Mouse (Mus musculus) retina, postnatal 1 day (tissue): ENCODE results near the gene Cyp2c65.

ENCODE experiments used
- DNase-seq: peaks from one replicate; pipeline ENCODE4 v3.0.0-alpha.2; 2012

Cyp2c65 gene

DNA sequence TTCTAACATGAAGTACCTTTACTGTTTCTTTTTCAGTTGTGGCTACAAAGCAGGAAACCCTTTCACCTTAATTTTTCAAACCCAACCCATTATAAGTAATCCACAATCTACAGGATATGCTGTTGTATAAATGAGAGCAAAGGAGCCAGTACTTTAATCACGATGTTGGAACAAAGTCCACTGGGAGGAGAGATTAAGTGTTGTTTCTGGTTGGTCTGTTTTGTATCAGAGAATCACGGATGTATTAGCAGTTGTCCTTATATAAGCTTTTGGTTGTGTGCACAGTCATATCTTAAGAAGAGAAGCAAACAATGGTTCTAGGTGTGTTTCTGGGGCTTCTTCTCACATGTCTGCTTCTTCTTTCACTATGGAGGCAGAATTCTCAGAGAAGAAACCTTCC is at the start of gene Cyp2c65:
TSS of gene Cyp2c65 (plus strand) at position 297 of the 400 bp plus-strand sequence.
- DNase-seq: no peak

DNA sequence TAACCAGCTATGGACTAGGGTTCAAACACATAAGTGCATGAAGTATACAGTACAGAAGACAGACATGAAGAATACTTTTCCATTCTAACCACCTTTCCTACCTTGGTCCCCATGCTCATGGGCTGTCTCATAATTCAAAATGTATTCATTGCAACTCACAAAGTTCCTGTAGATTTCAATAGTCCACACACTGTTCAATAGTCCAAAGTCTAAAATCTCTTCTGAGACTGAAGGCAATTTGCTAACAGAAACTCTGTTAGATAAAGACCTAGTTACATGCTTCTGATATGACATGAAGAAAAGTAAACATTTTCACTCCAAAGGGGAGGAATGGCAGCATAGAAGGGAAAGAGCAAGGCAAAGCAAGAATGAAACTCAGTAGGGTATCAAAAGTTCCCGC is 2.9 kb upstream of the Cyp2c65 start:
- no peak for DNase-seq

DNA sequence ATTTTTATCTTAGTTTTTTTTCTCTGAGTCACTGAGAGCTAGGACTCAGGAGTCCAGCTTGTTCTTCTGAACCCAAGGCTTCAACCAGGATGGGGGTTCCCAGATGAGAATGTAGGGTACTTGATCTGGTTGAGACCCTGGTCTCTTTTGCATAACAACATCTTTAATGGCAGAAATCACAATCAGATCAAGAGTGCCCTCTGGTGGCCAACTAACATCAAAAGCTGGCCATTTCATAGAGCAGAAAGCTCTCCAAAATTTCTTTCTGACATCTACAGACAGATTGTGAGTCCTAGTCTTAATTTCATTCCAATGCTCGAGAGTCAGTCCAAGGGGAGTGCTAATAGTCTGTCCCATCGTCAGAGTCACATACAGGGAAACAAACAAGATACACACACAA is 38.0 kb downstream of the Cyp2c65 start:
- DNase-seq: peak; percentile 0

DNA sequence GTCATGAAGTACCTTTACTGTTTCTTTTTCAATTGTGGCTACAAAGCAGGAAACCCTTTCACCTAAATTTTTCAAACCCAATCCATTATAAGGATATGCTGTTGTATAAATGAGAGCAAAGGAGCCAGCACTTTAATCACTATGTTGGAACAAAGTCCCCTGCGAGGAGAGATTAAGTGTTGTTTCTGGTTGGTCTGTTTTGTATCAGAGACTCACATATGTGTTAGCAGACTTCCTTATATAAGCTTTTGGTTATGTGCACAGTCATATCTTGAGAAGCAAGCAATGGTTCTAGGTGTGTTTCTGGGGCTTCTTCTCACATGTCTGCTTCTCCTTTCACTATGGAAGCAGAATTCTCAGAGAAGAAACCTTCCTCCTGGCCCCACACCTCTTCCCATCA is 52.8 kb downstream of the Cyp2c65 start, which contains the start of gene Cyp2c66:
TSS of gene Cyp2c66 (plus strand) at position 255 of the 400 bp plus-strand sequence.
- no peak for DNase-seq
